Mouse (Mus musculus): ENCODE data around the gene Ensa. TPM values are rescaled to one million over a fixed set of nuclear protein-coding genes. Genes with fewer than 3 reads are reported as not detected.
"Not testable (repeated sequence)": the region's sequence is repeated elsewhere in the genome, so short reads cannot be mapped to it uniquely, and the experiment has no call there.

The Ensa gene
- total RNA-seq (2021): 10 to 100 TPM; 67.8 to 68.1 TPM
- long read RNA-seq, experiment 1, transcript Ensa-202 (4 exons, 1,130 nt): minor isoform, 11 of 103 reads
- long read RNA-seq, experiment 1, transcript Ensa-201 (3 exons, 3,845 nt): major isoform, 41 of 103 reads
- long read RNA-seq, experiment 1, partial matches to known transcripts: 46 of 103 reads
- long read RNA-seq, experiment 1, other reads (novel, unspliced or antisense): 5 of 103 reads
- long read RNA-seq, experiment 2, transcript Ensa-201 (3 exons, 3,845 nt): major isoform, 41 of 69 reads
- long read RNA-seq, experiment 2, transcript Ensa-202 (4 exons, 1,130 nt): minor isoform, 14 of 69 reads
- long read RNA-seq, experiment 2, partial matches to known transcripts: 1 of 69 reads
- long read RNA-seq, experiment 2, other reads (novel, unspliced or antisense): 12 of 69 reads

GRCm38 (mm10) chr3:95624628-95625503 lies at the start of gene Ensa:
Ensa (plus strand) TSS chr3:95624993.
- peak; percentile 97 for DNase-seq

- DNase-seq: no peak
Observed at GRCm38 (mm10) chr3:95587754-95588603, 36.8 kb upstream of the Ensa start.

- DNase-seq: peak; percentile 94
Observed at GRCm38 (mm10) chr3:95588604-95589086, 36.1 kb upstream of the Ensa start, which contains the start of gene Golph3l. Golph3l (plus strand) TSS chr3:95588934.

- DNase-seq: no peak
Observed at GRCm38 (mm10) chr3:95598734-95599133, 26.1 kb upstream of the Ensa start.

GRCm38 (mm10) chr3:95601287-95601686 lies 23.5 kb upstream of the Ensa start:
- no peak for DNase-seq

- peak; percentile 30 for DNase-seq
Observed at GRCm38 (mm10) chr3:95606096-95606495, 18.7 kb upstream of the Ensa start.

- DNase-seq: no peak
Observed at GRCm38 (mm10) chr3:95609195-95609594, 15.6 kb upstream of the Ensa start.

GRCm38 (mm10) chr3:95613996-95614395 lies 10.8 kb upstream of the Ensa start:
- DNase-seq: no peak

- DNase-seq: no peak
Observed at GRCm38 (mm10) chr3:95618511-95618910, 6.3 kb upstream of the Ensa start.

- DNase-seq: no peak
Observed at GRCm38 (mm10) chr3:95621241-95621640, 3.6 kb upstream of the Ensa start.

- DNase-seq: not testable (repeated sequence)
Observed at GRCm38 (mm10) chr3:95622421-95622820, 2.4 kb upstream of the Ensa start.

GRCm38 (mm10) chr3:95623551-95623950 lies 1.2 kb upstream of the Ensa start:
- DNase-seq: no peak

- not testable (repeated sequence) for DNase-seq
Observed at GRCm38 (mm10) chr3:95623991-95624515, 740 bp upstream of the Ensa start.

- DNase-seq: no peak
Observed at GRCm38 (mm10) chr3:95627763-95628162, 3.0 kb downstream of the Ensa start.

- DNase-seq: peak; percentile 35
Observed at GRCm38 (mm10) chr3:95629755-95630154, 5.0 kb downstream of the Ensa start.

GRCm38 (mm10) chr3:95630856-95631255 lies 6.1 kb downstream of the Ensa start:
- DNase-seq: no peak

GRCm38 (mm10) chr3:95631304-95631703 lies 6.5 kb downstream of the Ensa start:
- DNase-seq: no peak

- DNase-seq: no peak
Observed at GRCm38 (mm10) chr3:95632648-95633588, 8.1 kb downstream of the Ensa start.

GRCm38 (mm10) chr3:95635636-95636035 lies 10.8 kb downstream of the Ensa start:
- no peak for DNase-seq

- no peak for DNase-seq
Observed at GRCm38 (mm10) chr3:95636072-95636471, 11.3 kb downstream of the Ensa start.
